10 mouse cellular contexts compared by ENCODE assay signal in genomic region chr6:93715181-93716180, GRCm38 (mm10).
DNase-seq lines count a peak whose midpoint lies in the region; ATAC-seq and TF ChIP-seq lines count a peak whose summit lies in the region.
"Had no signal": no experiment of that assay in that cellular context is flagged by ENCODE, and none has a peak within 500 bp of the region (broad histone marks: within the 10 kb centered on the region; RNA-seq: fewer than 3 reads in every experiment).

No protein-coding gene starts in this region.

- no peaks in the 10 kb centered on the region for H3K9me3 ChIP-seq in heart, embryonic 11.5 days (replicated peaks; ENCODE audit: control insufficient read depth, low read length)
- no peaks in the 10 kb centered on the region for H3K9me3 ChIP-seq in ES-Bruce4 (replicated peaks; ENCODE audit: control insufficient read depth, insufficient read depth, low read length, poor library complexity, severe bottlenecking)
- no peaks in the 10 kb centered on the region for H3K9me3 ChIP-seq in forebrain, embryonic 16.5 days (ENCODE audit: control insufficient read depth, low read length)
- H3K9me3 ChIP-seq in liver, embryonic 15.5 days (replicated peaks): no peaks in the 10 kb centered on the region

- peak overlapping the region; percentile 65 for H3K4me2 ChIP-seq in heart, embryonic 11.5 days
- H3K4me2 ChIP-seq in forebrain, embryonic 16.5 days (ENCODE audit: low read length): peak overlapping the region; percentile 48
- H3K4me2 ChIP-seq in liver, embryonic 15.5 days: peak overlapping the region; percentile 13; the same call in 1 of the 2 replicates

- TF ChIP-seq EP300 in ES-Bruce4 (IDR thresholded peaks at IDR 0.05; ENCODE audit: insufficient read depth, low read depth, low read length): no peak

- no peak for TF ChIP-seq POLR2A in ES-Bruce4 (IDR thresholded peaks at IDR 0.05; ENCODE audit: insufficient read depth, low read length)

- no peaks in the 10 kb centered on the region for H3K27me3 ChIP-seq in heart, embryonic 11.5 days (ENCODE audit: control insufficient read depth, insufficient read depth, low read length)
- H3K27me3 ChIP-seq in ES-Bruce4 (ENCODE audit: control insufficient read depth, insufficient read depth, low read length, poor library complexity, severe bottlenecking): no peaks in the 10 kb centered on the region
- no peaks in the 10 kb centered on the region for H3K27me3 ChIP-seq in forebrain, embryonic 16.5 days (replicated peaks; ENCODE audit: control insufficient read depth, insufficient read depth, low read length)
- H3K27me3 ChIP-seq in liver, embryonic 15.5 days: peaks cover 30% of the 10 kb centered on the region

- peak overlapping the region; percentile 23; the same call in 1 of the 2 replicates for H3K9ac ChIP-seq in heart, embryonic 11.5 days (ENCODE audit: low read depth, low read length)
- peak overlapping the region; percentile 3; the same call in 1 of the 2 replicates for H3K9ac ChIP-seq in ES-Bruce4 (ENCODE audit: low read depth, poor library complexity, severe bottlenecking)
- 0 out of 2 replicates have a peak overlapping the region, but pooled peaks have one; percentile 4 for H3K9ac ChIP-seq in forebrain, embryonic 16.5 days (replicated peaks; ENCODE audit: low read depth, low read length)
- no peak overlapping the region for H3K9ac ChIP-seq in liver, embryonic 15.5 days

- H3K4me3 ChIP-seq in heart, embryonic 11.5 days (ENCODE audit: low read depth, low read length): peak overlapping the region; percentile 33
- peak overlapping the region; percentile 21; the same call in 1 of the 2 replicates for H3K4me3 ChIP-seq in ES-Bruce4 (ENCODE audit: low read depth, low read length)
- peak overlapping the region; percentile 28 for H3K4me3 ChIP-seq in forebrain, embryonic 16.5 days (replicated peaks; ENCODE audit: low read length)
- no peak overlapping the region for H3K4me3 ChIP-seq in liver, embryonic 15.5 days (replicated peaks)

- no peaks in the 10 kb centered on the region for H3K36me3 ChIP-seq in heart, embryonic 11.5 days (ENCODE audit: control insufficient read depth, insufficient read depth, low read length)
- H3K36me3 ChIP-seq in ES-Bruce4 (ENCODE audit: control insufficient read depth, insufficient read depth, low read length, poor library complexity, severe bottlenecking): no peaks in the 10 kb centered on the region
- H3K36me3 ChIP-seq in forebrain, embryonic 16.5 days (ENCODE audit: control insufficient read depth, insufficient read depth): no peaks in the 10 kb centered on the region
- H3K36me3 ChIP-seq in liver, embryonic 15.5 days (replicated peaks): no peaks in the 10 kb centered on the region

- H3K27ac ChIP-seq in heart, embryonic 11.5 days (ENCODE audit: low read depth, low read length): no peak overlapping the region
- no peak overlapping the region for H3K27ac ChIP-seq in ES-Bruce4 (ENCODE audit: insufficient read depth, low read length)
- no peak overlapping the region for H3K27ac ChIP-seq in forebrain, embryonic 16.5 days (ENCODE audit: low read length)
- H3K27ac ChIP-seq in liver, embryonic 15.5 days (replicated peaks): no peak overlapping the region

- ATAC-seq in heart, embryonic 11.5 days (replicated peaks; ENCODE audit: insufficient number of reproducible peaks, low FRiP score, low TSS enrichment): no peak
- ATAC-seq in forebrain, embryonic 16.5 days: no peak; the same call in 1 of the 2 replicates
- ATAC-seq in liver, embryonic 15.5 days (ENCODE audit: insufficient read depth): no peak
- ATAC-seq: CD4-positive, CD25-positive, alpha-beta regulatory T cell, adult 4 months had no signal

- WGBS in heart, embryonic 11.5 days (ENCODE audit: insufficient replicate concordance): 37% methylated on average over 24 of the region's 24 CpGs
- WGBS in forebrain, embryonic 16.5 days: 27% methylated on average over 24 of the region's 24 CpGs
- WGBS in liver, embryonic 15.5 days (ENCODE audit: insufficient replicate concordance): 25% methylated on average over 24 of the region's 24 CpGs

- TF ChIP-seq CTCF in ES-Bruce4 (IDR thresholded peaks at IDR 0.05; ENCODE audit: low read depth, low read length): no peak

- H3K4me1 ChIP-seq in heart, embryonic 11.5 days (ENCODE audit: control insufficient read depth, insufficient read depth, low read length): peaks cover 23% of the 10 kb centered on the region
- H3K4me1 ChIP-seq in ES-Bruce4 (ENCODE audit: control insufficient read depth, insufficient read depth, low read length): peaks cover 8% of the 10 kb centered on the region
- H3K4me1 ChIP-seq in forebrain, embryonic 16.5 days (replicated peaks; ENCODE audit: control insufficient read depth, insufficient read depth, low read length): peaks cover 33% of the 10 kb centered on the region
- no peaks in the 10 kb centered on the region for H3K4me1 ChIP-seq in liver, embryonic 15.5 days (replicated peaks)

- DNase-seq in heart, adult 8-10 months (ENCODE audit: low spot score): no peak
- no peak for DNase-seq in urinary bladder, postnatal 4 days (ENCODE audit: low spot score in 2 of 2)
- no peak for DNase-seq in cerebellum, postnatal 36 days
- no peak for DNase-seq in layer of hippocampus, adult 8-10 months (ENCODE audit: low spot score in 2 of 2)
- DNase-seq: cerebellum, adult 11 months had no signal

Comparison
In these comparisons a context has a peak if more than half of its experiments do, and no peak if none do; other contexts are left out.
1. H3K4me2 ChIP-seq: peak in every context shown above with its lines; median percentile 65 in heart, embryonic 11.5 days; 48 in forebrain, embryonic 16.5 days; 13 in liver, embryonic 15.5 days.